Mouse (Mus musculus) testis, adult 2 months (tissue): ENCODE data around the gene Cmip.

ENCODE experiments used
- CTCF ChIP-seq: fragments of 200-500 bp; IDR thresholded peaks from 2 replicates; pipeline ENCODE4 v1.5.1; 2012; ENCODE audit warnings: low read depth, mild to moderate bottlenecking, inconsistent platforms, low read length, moderate library complexity; ENCODE audit not compliant: control insufficient read depth, insufficient read depth, insufficient replicate concordance
- POLR2A ChIP-seq: fragments of 200-500 bp; IDR thresholded peaks from 2 replicates; pipeline ENCODE4 v1.6.1; 2012; ENCODE audit warnings: low read depth, mild to moderate bottlenecking, inconsistent platforms, low read length, moderate library complexity; ENCODE audit not compliant: control insufficient read depth

- TF ChIP-seq CTCF (no peak), POLR2A (no peak)
Measured at GRCm38 (mm10) chr8:117327385-117327837, 70.5 kb downstream of the Cmip start.
